Mouse (Mus musculus): ENCODE measurements around the gene 9930021J03Rik. TPM values are rescaled to one million over a fixed set of nuclear protein-coding genes. Genes with fewer than 3 reads are reported as not detected.

The 9930021J03Rik gene
- polyA plus RNA-seq, 1 experiment from 2014 or later, result 4.7 TPM

Other genes starting within 250 kb of the 9930021J03Rik start
- gene Ermp1, start 157.6 kb downstream of the 9930021J03Rik start, polyA plus RNA-seq (2015; fragmentation: Nextera tagmentation; extraction: Ambion mirVana), result 14.2 and 15.5 TPM in 2 replicates
- not detected in 2 replicates for gene Mlana, start 108.2 kb downstream of the 9930021J03Rik start, polyA plus RNA-seq (2015; fragmentation: Nextera tagmentation; extraction: Ambion mirVana)
- 14.4 and 15.7 TPM in 2 replicates for gene Ranbp6, start 7.0 kb upstream of the 9930021J03Rik start, polyA plus RNA-seq (2015; fragmentation: Nextera tagmentation; extraction: Ambion mirVana)
- 13.9 and 14.7 TPM in 2 replicates for gene Il33, start 119.1 kb upstream of the 9930021J03Rik start, polyA plus RNA-seq (2015; fragmentation: Nextera tagmentation; extraction: Ambion mirVana)
- gene Trpd52l3, start 197.8 kb upstream of the 9930021J03Rik start, polyA plus RNA-seq (2015; fragmentation: Nextera tagmentation; extraction: Ambion mirVana), result not detected in 2 replicates
- gene Uhrf2, start 224.5 kb upstream of the 9930021J03Rik start, polyA plus RNA-seq (2015; fragmentation: Nextera tagmentation; extraction: Ambion mirVana), result 62.5 and 64.9 TPM in 2 replicates